Mouse (Mus musculus) intestine, embryonic 16.5 days (tissue): ENCODE results near the gene Zc3h4. TPM values are rescaled to one million over a fixed set of nuclear protein-coding genes. Genes with fewer than 3 reads are reported as not detected.

Experiments used
- ATAC-seq: fragments of 200-750 bp; cut with Nextera tagmentation; 2 replicates; pipeline ENCODE4 v1.8.0; 2017; ENCODE audit warnings: moderate TSS enrichment, moderate library complexity
- H3K27ac ChIP-seq: fragments of 300-500 bp; sonication (generic); 2 replicates; pipeline ENCODE4 v1.5.1; 2014; ENCODE audit warnings: mild to moderate bottlenecking, low read length
- H3K27me3 ChIP-seq: fragments of 300-500 bp; sonication (generic); replicated peaks from 2 replicates; pipeline ENCODE4 v1.6.1; 2014; ENCODE audit warnings: low read length, control low read depth, mixed read lengths; ENCODE audit not compliant: control insufficient read depth, insufficient read depth
- H3K36me3 ChIP-seq: fragments of 300-500 bp; sonication (generic); 2 replicates; pipeline ENCODE4 v1.6.1; 2014; ENCODE audit warnings: low read length, control low read depth; ENCODE audit not compliant: control insufficient read depth, insufficient read depth
- H3K4me1 ChIP-seq: fragments of 300-500 bp; sonication (generic); 2 replicates; pipeline ENCODE4 v1.6.1; 2014; ENCODE audit warnings: low read length, control low read depth, mixed read lengths; ENCODE audit not compliant: control insufficient read depth, insufficient read depth
- H3K4me2 ChIP-seq: fragments of 300-500 bp; sonication (generic); 2 replicates; pipeline ENCODE4 v1.6.1; 2014; ENCODE audit warnings: low read depth, low read length, control low read depth
- H3K4me3 ChIP-seq: fragments of 300-500 bp; sonication (generic); 2 replicates; pipeline ENCODE4 v1.5.1; 2014; ENCODE audit warnings: mild to moderate bottlenecking, low read length
- H3K9ac ChIP-seq: fragments of 300-500 bp; sonication (generic); 2 replicates; pipeline ENCODE4 v1.6.1; 2014; ENCODE audit warnings: low read depth, low read length
- H3K9me3 ChIP-seq: fragments of 300-500 bp; sonication (generic); 2 replicates; pipeline ENCODE4 v1.6.1; 2016; ENCODE audit warnings: low read length, control low read depth; ENCODE audit not compliant: control insufficient read depth
- WGBS: fragments of 180-500 bp; shearing (Covaris S2); extraction: QIAGEN DNeasy Blood & Tissue Kit; methylation state at CpG from one replicate; pipeline ENCODE4 v1.1.7; 2014; 5-methylcytosine and 5-hydroxymethylcytosine counted together
- polyA plus RNA-seq: library from polyadenylated mRNA; unstranded; fragments of >200 nt; fragmentation: Nextera tagmentation; extraction: Ambion mirVana; gene quantifications from 2 replicates; pipeline ENCODE4 v1.2.1, GENCODE M21; 2015

Gene Zc3h4
- polyA plus RNA-seq, 1 experiment from 2014 or later = 9.6 TPM

DNA sequence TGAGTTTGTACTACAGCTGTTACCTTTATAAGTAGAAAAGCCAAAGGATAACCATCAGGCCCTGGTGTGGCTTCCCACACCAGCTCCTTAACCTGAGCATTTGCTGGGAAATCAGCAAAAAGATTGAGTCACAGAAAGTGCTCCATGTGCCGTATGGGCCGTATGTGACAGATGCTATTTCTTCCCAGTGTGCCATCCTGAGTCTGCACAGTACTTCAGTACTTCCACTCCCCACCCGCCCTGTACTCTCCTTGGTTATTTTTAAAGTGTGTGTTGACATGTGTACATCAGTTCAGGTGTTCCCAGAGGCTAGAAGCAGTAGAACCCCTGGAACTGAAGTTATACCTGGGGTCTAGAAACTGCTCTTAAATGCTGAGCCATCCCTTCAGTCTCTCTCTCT is 6.3 kb downstream of the Zc3h4 start:
- H3K36me3 ChIP-seq = no peaks in the 10 kb centered on the region
- H3K4me3 ChIP-seq = no peak overlapping the region
- H3K27ac ChIP-seq = peak overlapping the region; percentile 27; the same call in 1 of the 2 replicates
- no peak overlapping the region for H3K9ac ChIP-seq
- no peaks in the 10 kb centered on the region for H3K9me3 ChIP-seq
- ATAC-seq = no peak
- H3K4me2 ChIP-seq = no peak overlapping the region
- no peaks in the 10 kb centered on the region for H3K27me3 ChIP-seq
- WGBS = 90% methylated on average over 3 of the region's 3 CpGs
- H3K4me1 ChIP-seq = peaks cover 31% of the 10 kb centered on the region

DNA sequence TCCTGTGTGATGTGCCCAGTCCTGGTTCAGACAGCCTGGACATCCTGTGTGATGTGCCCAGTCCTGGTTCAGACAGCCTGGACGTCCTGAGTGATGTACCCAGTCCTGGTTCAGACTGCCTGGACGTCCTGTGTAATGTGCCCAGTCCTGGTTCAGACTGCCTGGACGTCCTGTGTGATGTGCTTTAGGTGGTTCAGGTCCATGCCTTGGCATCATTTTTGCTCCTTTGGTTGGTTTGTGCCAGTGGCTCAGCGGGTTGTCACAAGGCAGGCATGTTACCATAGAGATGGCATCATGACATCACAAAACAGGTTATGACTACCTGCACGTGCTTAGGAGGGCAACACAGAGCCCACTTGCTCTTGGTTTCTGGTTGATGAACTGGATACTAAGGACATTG is 10.4 kb downstream of the Zc3h4 start:
- Histone ChIP-seq H3K4me3 (no peak overlapping the region), H3K4me2 (no peak overlapping the region), H3K4me1 (peaks cover 5% of the 10 kb centered on the region), H3K9me3 (no peaks in the 10 kb centered on the region), H3K27me3 (no peaks in the 10 kb centered on the region), H3K9ac (no peak overlapping the region), H3K36me3 (no peaks in the 10 kb centered on the region), H3K27ac (no peak overlapping the region)
- no peak for ATAC-seq
- WGBS = 88% methylated on average over 5 of the region's 5 CpGs

DNA sequence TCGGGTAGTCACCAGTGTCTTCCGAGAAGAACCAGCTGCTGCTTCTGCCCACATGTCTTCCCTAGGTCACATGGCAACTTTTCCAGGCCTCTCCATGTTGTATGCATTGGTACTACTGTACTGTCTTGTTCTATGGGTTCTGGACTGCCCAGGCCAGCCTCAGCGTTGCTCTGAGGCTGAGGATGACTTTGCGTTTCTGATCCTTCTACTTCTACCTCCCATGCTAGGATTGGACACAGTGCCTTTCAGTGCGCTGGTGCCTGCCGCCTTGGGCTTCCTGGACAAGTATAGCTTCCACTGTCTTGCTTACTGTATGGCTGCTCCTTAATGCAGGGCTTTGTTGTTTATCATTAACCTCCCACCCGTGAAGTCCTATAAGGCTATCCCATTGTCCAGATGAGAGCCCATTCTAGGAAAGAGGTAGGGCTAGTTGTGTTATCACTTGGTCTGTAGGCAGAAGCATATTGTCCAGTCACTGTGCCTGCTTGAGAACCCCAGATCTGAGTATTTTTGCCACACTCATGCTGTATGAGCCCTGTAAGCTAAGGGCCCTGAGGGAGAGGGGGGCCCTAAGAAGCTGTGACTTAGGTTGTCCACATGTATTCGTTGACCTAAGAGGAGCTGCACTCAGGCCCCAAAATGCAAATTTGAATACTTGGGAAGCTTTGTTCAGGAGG is 11.6 kb downstream of the Zc3h4 start:
- H3K9ac ChIP-seq = no peak overlapping the region
- ATAC-seq = no peak
- 85% methylated on average over 8 of the region's 8 CpGs for WGBS
- H3K4me2 ChIP-seq = no peak overlapping the region
- no peaks in the 10 kb centered on the region for H3K9me3 ChIP-seq
- H3K36me3 ChIP-seq = peaks cover 3% of the 10 kb centered on the region; the same call in 1 of the 2 replicates
- H3K27ac ChIP-seq = no peak overlapping the region
- no peak overlapping the region for H3K4me3 ChIP-seq
- H3K4me1 ChIP-seq = peaks cover 3% of the 10 kb centered on the region; the same call in 1 of the 2 replicates
- no peaks in the 10 kb centered on the region for H3K27me3 ChIP-seq

DNA sequence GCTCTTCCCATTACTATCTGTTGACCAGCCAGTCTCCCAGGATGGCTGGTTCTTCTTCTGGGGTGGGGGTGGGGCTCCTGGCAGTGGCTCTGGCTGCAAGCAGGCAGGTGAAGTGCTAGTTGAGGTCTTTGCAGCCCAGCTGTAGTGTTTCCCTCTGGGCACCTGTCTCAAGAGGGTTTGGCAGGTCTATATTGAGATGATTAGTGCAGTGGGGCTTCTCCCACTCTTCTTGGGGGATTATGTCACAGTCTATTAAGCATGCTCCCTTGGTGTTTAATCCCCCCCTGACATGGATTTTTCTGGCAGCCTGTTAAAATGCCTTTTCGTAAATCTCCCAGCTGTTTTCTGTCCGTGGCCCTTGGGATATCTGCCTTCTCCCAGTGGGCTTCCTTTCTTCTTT is 12.2 kb downstream of the Zc3h4 start:
- H3K9me3 ChIP-seq = no peaks in the 10 kb centered on the region
- no peak for ATAC-seq
- H3K4me3 ChIP-seq = no peak overlapping the region
- H3K27me3 ChIP-seq = no peaks in the 10 kb centered on the region
- H3K27ac ChIP-seq = no peak overlapping the region
- no peak overlapping the region for H3K9ac ChIP-seq
- peaks cover 3% of the 10 kb centered on the region; the same call in 1 of the 2 replicates for H3K36me3 ChIP-seq
- WGBS = 61% methylated on average over 2 of the region's 2 CpGs
- peaks cover 3% of the 10 kb centered on the region; the same call in 1 of the 2 replicates for H3K4me1 ChIP-seq
- H3K4me2 ChIP-seq = no peak overlapping the region

DNA sequence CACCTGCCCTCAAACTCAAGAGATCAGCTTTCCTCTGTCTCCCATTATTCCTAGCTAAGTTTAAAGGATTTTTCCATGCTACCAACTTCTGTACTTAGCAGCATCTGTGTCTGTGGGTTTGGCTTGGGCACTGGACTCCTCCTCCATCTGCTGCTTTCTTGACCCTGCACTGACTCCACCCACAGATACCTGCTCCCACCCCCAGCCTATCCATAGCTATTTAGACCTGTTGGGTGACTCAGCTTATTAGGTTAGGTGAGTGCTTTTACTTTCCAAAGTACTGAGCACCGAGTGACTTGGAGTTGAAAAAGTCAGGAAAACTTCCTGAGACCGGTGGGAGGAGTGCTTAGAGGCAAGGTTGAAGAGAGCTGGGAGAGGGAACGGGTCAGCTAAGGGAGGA is 14.7 kb downstream of the Zc3h4 start:
- 66% methylated on average over 3 of the region's 3 CpGs for whole genome bisulfite sequencing
- Histone ChIP-seq H3K27me3 (no peaks in the 10 kb centered on the region), H3K36me3 (peaks cover 14% of the 10 kb centered on the region), H3K9ac (no peak overlapping the region), H3K4me1 (peaks cover 10% of the 10 kb centered on the region), H3K4me3 (no peak overlapping the region), H3K4me2 (no peak overlapping the region), H3K9me3 (no peaks in the 10 kb centered on the region), H3K27ac (peak overlapping the region; percentile 57)
- peak; percentile 82 for ATAC-seq

DNA sequence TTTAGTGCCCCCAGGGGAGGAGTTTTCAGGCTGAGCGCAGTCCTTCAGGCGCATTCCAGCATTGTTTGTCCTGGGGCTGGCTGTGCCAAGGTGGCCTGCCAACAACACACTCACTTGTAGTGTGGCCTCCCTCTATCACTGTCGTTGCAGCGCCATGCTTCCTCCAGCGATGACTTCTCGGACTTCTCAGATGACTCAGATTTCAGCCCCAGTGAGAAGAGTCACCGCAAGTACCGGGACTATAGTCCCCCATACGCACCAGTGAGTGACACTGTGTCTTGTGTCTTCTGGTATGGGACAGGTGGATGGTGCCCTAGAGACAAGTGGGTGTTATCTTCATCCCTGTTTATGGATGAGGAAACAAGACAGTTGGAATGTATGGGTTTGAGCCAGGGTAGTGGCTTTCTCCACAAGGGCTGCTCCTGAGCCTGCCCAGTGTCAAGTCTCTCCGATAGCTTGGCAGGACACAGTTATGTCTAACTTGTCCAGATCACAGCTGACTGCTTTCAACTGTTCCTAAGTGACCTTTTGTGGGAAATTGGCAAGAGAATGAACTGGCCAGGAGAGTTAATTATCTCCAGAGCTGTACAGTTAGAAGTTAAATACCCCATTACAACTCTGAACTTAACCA is 16.5 kb downstream of the Zc3h4 start:
- WGBS = 84% methylated on average over 10 of the region's 10 CpGs
- Histone ChIP-seq H3K27ac (no peak overlapping the region), H3K27me3 (no peaks in the 10 kb centered on the region)

DNA sequence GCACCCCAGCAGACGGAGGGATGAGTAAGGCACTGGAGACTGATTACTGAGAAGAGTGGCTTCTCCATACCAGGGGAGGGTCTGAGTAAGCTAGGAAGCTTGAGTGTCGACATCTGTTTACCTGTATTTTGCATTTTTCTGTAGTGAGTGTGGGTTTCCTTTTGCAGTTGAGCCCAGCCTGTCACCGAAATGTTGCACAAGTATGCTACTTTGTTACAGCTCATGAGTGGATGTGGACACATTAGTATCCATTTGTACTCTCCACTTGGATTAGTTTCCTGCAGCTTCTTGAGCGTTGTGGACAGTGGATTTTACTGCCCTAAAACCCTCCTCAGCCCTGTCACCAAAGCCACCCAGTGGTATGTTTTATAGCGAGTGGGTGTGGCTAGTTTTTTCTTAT is 18.0 kb downstream of the Zc3h4 start:
- no peaks in the 10 kb centered on the region for H3K27me3 ChIP-seq
- H3K4me2 ChIP-seq = no peak overlapping the region
- H3K4me1 ChIP-seq = peaks cover 17% of the 10 kb centered on the region
- no peaks in the 10 kb centered on the region for H3K9me3 ChIP-seq
- 78% methylated on average over 5 of the region's 5 CpGs for WGBS
- no peak for ATAC-seq
- no peak overlapping the region for H3K4me3 ChIP-seq
- H3K27ac ChIP-seq = peak overlapping the region; percentile 44; the same call in 1 of the 2 replicates
- H3K9ac ChIP-seq = no peak overlapping the region
- peaks cover 23% of the 10 kb centered on the region for H3K36me3 ChIP-seq

More for the DNA sequence above, 16.5 kb downstream of the Zc3h4 start:
- no peak overlapping the region for H3K4me2 ChIP-seq
- no peak overlapping the region for H3K4me3 ChIP-seq
- no peaks in the 10 kb centered on the region for H3K9me3 ChIP-seq
- ATAC-seq = no peak
- peaks cover 17% of the 10 kb centered on the region for H3K4me1 ChIP-seq
- H3K9ac ChIP-seq = no peak overlapping the region
- H3K36me3 ChIP-seq = peaks cover 22% of the 10 kb centered on the region

DNA sequence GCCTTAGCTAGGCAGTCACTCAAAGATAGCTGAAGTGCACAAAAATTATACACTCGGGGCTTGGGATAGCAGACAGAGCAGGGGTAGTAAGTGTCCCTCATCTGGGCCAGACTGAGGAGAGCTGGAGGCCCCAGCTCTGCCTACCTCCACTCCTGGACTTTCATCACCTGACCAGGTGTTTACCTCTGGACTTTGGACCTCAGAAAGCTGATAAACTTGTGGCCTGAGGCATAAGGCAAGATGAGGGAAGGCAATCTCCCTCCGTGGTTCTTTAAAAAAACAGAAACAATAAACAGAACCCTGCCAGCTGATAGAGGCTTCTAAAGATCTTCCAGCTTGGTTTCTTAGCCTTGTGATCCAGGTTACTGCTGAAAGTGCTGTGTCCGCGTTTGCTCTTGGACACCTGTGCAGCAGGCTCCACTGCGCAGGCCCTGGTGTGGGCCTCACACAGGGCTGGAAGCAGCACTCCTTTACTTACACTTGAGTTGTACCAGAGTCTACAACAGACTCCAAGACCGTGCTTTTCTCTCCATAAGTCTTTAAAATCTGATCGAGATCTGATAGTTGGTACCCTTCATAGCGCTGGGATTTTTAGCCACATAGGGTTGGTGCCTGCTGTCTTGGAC is 19.9 kb downstream of the Zc3h4 start:
- H3K4me2 ChIP-seq = peak overlapping the region; percentile 26; the same call in 1 of the 2 replicates

DNA sequence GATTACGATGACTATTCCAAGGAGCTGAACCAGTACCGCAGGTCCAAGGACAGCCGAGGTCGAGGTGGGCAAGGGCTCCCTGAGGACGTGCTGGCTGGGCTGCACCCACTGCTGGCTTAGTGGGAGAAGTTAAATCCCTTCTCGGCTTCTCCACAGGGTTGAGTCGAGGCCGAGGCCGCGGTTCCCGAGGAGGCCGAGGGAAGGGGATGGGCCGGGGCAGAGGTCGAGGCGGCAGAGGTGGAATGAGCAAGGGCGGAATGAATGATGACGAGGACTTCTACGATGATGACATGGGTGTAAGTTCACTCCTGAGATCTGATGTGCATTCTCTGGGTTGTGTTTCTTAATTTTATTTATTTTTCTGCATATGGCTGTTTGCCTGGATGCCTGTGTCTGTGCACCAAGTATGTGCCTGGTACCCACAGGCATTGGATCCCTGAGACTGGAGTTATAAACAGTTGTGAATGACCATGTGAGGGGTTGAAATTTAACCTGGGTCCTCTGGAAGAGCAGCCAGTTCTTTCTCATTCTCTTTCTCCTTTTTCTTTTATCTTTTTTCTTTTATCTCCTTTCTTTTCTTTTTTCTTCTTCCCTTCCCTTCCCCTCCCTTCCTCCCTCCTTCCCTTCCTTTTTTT is 21.6 kb downstream of the Zc3h4 start:
- WGBS = 75% methylated on average over 18 of the region's 18 CpGs
- no peak overlapping the region for H3K4me3 ChIP-seq
- H3K9me3 ChIP-seq = no peaks in the 10 kb centered on the region
- peaks cover 33% of the 10 kb centered on the region for H3K36me3 ChIP-seq
- H3K4me1 ChIP-seq = peaks cover 20% of the 10 kb centered on the region
- H3K27ac ChIP-seq = peak overlapping the region; percentile 91
- H3K27me3 ChIP-seq = no peaks in the 10 kb centered on the region
- no peak for ATAC-seq
- 0 out of 2 replicates have a peak overlapping the region, but pooled peaks have one; percentile 31 for H3K9ac ChIP-seq
- no peak overlapping the region for H3K4me2 ChIP-seq

More for the DNA sequence above, 19.9 kb downstream of the Zc3h4 start:
- peak overlapping the region; percentile 53 for H3K9ac ChIP-seq
- H3K9me3 ChIP-seq = no peaks in the 10 kb centered on the region
- 71% methylated on average over 8 of the region's 8 CpGs for WGBS
- peak overlapping the region; percentile 91 for H3K27ac ChIP-seq
- H3K4me1 ChIP-seq = peaks cover 23% of the 10 kb centered on the region
- H3K36me3 ChIP-seq = peaks cover 33% of the 10 kb centered on the region
- no peak overlapping the region for H3K4me3 ChIP-seq
- H3K27me3 ChIP-seq = no peaks in the 10 kb centered on the region
- peak; percentile 87 for ATAC-seq
